Mouse (Mus musculus): ENCODE measurements around the gene Olfr313.

GRCm38 (mm10) chr11:58788346-58788745 is 26.5 kb upstream of the Olfr313 start:
- TF ChIP-seq CTCF (IDR thresholded peaks at IDR 0.05 in 2 of 3, conservative IDR thresholded peaks at IDR 0.05 in 1 of 3; ENCODE audit: control insufficient read depth in 1 of 3, insufficient read depth in 1 of 3, low read depth in 2 of 3, low read length in 3 of 3, poor library complexity in 1 of 3, severe bottlenecking in 1 of 3) = no peak
- no peak for TF ChIP-seq SIN3A (IDR thresholded peaks at IDR 0.05; ENCODE audit: low read length)
- no peak for TF ChIP-seq POLR2A (IDR thresholded peaks at IDR 0.05; ENCODE audit: control insufficient read depth in 1 of 2, insufficient read depth in 1 of 2, low read depth in 1 of 2, low read length in 2 of 2, poor library complexity in 1 of 2)
